Mouse (Mus musculus) heart, embryonic 11.5 days (tissue): ENCODE measurements around the gene Rbm4b. TPM values are rescaled to one million over a fixed set of nuclear protein-coding genes. Genes with fewer than 3 reads are reported as not detected.

ENCODE experiments used
- ATAC-seq: fragments of 200-750 bp; cut with Nextera tagmentation; replicated peaks from 2 replicates; pipeline ENCODE4 v1.8.0; 2017; ENCODE audit warnings: moderate library complexity; ENCODE audit not compliant: insufficient number of reproducible peaks, low FRiP score, low TSS enrichment
- H3K27ac ChIP-seq: fragments of 300-500 bp; sonication (generic); 2 replicates; pipeline ENCODE4 v1.5.1; 2014; ENCODE audit warnings: mild to moderate bottlenecking, low read depth, low read length
- H3K27me3 ChIP-seq: fragments of 300-500 bp; sonication (generic); 2 replicates; pipeline ENCODE4 v1.6.1; 2014; ENCODE audit warnings: mild to moderate bottlenecking, low read length, mixed read lengths; ENCODE audit not compliant: control insufficient read depth, insufficient read depth
- H3K36me3 ChIP-seq: fragments of 300-500 bp; sonication (generic); 2 replicates; pipeline ENCODE4 v1.6.1; 2014; ENCODE audit warnings: mild to moderate bottlenecking, low read length, moderate library complexity, mixed read lengths; ENCODE audit not compliant: control insufficient read depth, insufficient read depth
- H3K4me1 ChIP-seq: fragments of 300-500 bp; sonication (generic); 2 replicates; pipeline ENCODE4 v1.6.1; 2014; ENCODE audit warnings: low read length; ENCODE audit not compliant: control insufficient read depth, insufficient read depth
- H3K4me2 ChIP-seq: fragments of 300-500 bp; sonication (generic); 2 replicates; pipeline ENCODE4 v1.6.1; 2014; ENCODE audit warnings: mild to moderate bottlenecking, moderate library complexity
- H3K4me3 ChIP-seq: fragments of 300-500 bp; sonication (generic); 2 replicates; pipeline ENCODE4 v1.5.1; 2014; ENCODE audit warnings: low read depth, low read length
- H3K9ac ChIP-seq: fragments of 300-500 bp; sonication (generic); 2 replicates; pipeline ENCODE4 v1.6.1; 2014; ENCODE audit warnings: mild to moderate bottlenecking, low read depth, low read length, moderate library complexity
- H3K9me3 ChIP-seq: fragments of 300-500 bp; sonication (generic); replicated peaks from 2 replicates; pipeline ENCODE4 v1.6.1; 2016; ENCODE audit warnings: low read length; ENCODE audit not compliant: control insufficient read depth
- WGBS: fragments of 180-500 bp; shearing (Covaris S2); extraction: QIAGEN DNeasy Blood & Tissue Kit; methylation state at CpG from one replicate; pipeline ENCODE4 v1.1.7; 2014; ENCODE audit not compliant: insufficient replicate concordance; 5-methylcytosine and 5-hydroxymethylcytosine counted together
- polyA plus RNA-seq: library from polyadenylated mRNA; unstranded; fragments of >200 nt; fragmentation: Nextera tagmentation; extraction: Ambion mirVana; gene quantifications from 2 replicates; pipeline ENCODE4 v1.2.1, GENCODE M21; 2014

The Rbm4b gene
- polyA plus RNA-seq, 1 experiment from 2014 or later: 43.4 TPM

DNA sequence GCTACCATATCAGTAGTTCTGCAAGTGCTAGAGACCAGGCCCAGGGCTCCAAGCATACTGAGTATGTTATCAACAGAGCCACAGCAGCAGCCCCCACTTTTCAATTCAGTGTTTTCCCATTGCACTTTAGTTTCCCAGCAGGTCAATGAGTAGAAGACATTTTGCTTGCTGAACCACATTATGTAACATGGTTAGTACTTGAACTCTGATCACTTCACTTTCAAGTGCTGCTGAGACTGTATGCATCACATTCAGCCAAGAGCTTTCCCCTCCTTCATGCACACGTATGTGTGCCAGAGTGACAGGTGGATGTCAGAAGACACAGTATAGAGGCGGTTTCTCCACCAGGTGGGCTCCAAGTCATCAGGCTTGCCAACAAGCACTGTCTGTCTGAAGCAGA, 26.6 kb downstream of the Rbm4b start:
- 89% methylated on average over 2 of the region's 2 CpGs for WGBS
- H3K9ac ChIP-seq: no peak overlapping the region
- no peaks in the 10 kb centered on the region for H3K9me3 ChIP-seq
- no peak overlapping the region for H3K4me2 ChIP-seq
- H3K4me1 ChIP-seq: peaks cover 6% of the 10 kb centered on the region; the same call in 1 of the 2 replicates
- no peaks in the 10 kb centered on the region for H3K27me3 ChIP-seq
- H3K4me3 ChIP-seq: no peak overlapping the region
- ATAC-seq: no peak
- peaks cover 23% of the 10 kb centered on the region for H3K36me3 ChIP-seq
- H3K27ac ChIP-seq: no peak overlapping the region

DNA sequence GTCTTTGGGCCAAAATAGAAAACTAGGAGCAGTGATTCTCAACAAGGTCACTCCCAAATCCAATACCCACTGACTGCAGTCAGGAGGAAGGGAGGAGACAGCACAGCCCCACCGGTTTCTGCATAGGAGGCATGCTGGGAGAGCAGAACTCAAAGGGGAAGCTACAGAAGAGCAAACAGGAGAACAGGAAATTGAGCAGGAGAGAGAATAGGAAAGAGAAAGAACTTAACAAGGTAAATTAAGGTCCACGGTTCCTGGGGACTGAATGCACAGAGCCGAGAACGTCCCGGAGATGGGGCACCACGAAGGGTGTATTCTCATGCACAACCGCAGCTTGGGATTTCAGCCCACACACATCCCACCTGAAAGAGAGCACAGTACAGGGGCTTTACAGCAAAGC, 28.9 kb downstream of the Rbm4b start:
- Histone ChIP-seq H3K9ac (no peak overlapping the region), H3K9me3 (no peaks in the 10 kb centered on the region), H3K4me2 (no peak overlapping the region), H3K27me3 (no peaks in the 10 kb centered on the region), H3K4me1 (peaks cover 6% of the 10 kb centered on the region; the same call in 1 of the 2 replicates), H3K27ac (0 out of 2 replicates have a peak overlapping the region, but pooled peaks have one; percentile 29), H3K4me3 (no peak overlapping the region), H3K36me3 (peaks cover 27% of the 10 kb centered on the region)
- no peak for ATAC-seq
- 91% methylated on average over 7 of the region's 7 CpGs for WGBS

DNA sequence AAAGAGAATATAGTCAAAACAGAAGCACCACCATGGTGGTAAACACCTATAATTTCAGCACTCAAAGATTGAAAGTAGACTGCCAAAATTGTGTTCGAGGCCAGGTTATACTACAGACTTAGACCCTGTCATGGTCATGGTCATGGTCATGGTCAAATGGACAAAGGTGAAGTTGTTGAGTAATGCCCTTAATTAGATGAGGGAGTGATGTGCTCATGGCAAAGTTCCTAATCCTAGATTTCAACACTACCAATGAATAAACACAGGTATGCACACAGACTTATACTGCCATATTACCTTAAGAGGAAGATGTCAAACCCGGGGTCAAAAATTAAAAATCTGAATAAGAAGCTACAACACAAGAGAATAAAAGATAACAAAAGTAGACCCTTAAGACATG, 30.0 kb downstream of the Rbm4b start:
- no peak overlapping the region for H3K9ac ChIP-seq
- H3K4me3 ChIP-seq: no peak overlapping the region
- H3K27ac ChIP-seq: no peak overlapping the region
- H3K9me3 ChIP-seq: no peaks in the 10 kb centered on the region
- H3K4me1 ChIP-seq: peaks cover 6% of the 10 kb centered on the region; the same call in 1 of the 2 replicates
- ATAC-seq: no peak
- H3K36me3 ChIP-seq: peaks cover 35% of the 10 kb centered on the region
- no peak overlapping the region for H3K4me2 ChIP-seq
- no peaks in the 10 kb centered on the region for H3K27me3 ChIP-seq
- 93% methylated on average over 2 of the region's 2 CpGs for WGBS

DNA sequence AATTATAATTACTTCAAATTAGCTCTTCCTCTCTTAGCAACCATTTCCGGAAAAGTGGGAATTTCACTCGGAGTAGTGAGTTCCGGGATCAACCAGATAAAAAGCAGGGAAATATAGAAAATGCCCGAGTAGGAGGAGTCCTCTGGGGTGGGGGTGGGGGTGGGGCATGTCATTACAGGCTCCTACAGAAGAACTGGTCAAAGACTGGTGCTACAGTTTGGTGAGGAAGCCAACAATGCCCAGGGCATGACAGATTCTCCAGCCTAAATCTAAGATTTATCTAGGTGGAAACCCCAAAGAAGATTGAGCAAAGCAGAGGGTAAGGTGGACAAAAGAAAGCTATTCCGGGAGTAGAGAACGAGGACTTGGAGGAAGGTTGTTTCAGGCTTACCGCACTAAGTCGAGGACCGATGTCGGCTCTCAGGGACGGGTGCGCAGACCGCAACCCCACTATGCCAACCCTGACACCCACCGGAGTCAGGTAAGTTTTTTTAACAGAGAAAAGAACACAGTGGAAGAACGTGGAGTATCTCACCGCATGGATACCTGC, 37.1 kb downstream of the Rbm4b start:
- Histone ChIP-seq H3K9ac (peak overlapping the region; percentile 85), H3K4me2 (peak overlapping the region; percentile 84), H3K4me1 (peaks cover 8% of the 10 kb centered on the region; the same call in 1 of the 2 replicates), H3K4me3 (peak overlapping the region; percentile 82), H3K36me3 (peaks cover 11% of the 10 kb centered on the region), H3K27me3 (no peaks in the 10 kb centered on the region), H3K9me3 (no peaks in the 10 kb centered on the region), H3K27ac (peak overlapping the region; percentile 84)
- 1% methylated on average over 16 of the region's 16 CpGs for WGBS
- ATAC-seq: peak; percentile 63; the same call in 1 of the 2 replicates

DNA sequence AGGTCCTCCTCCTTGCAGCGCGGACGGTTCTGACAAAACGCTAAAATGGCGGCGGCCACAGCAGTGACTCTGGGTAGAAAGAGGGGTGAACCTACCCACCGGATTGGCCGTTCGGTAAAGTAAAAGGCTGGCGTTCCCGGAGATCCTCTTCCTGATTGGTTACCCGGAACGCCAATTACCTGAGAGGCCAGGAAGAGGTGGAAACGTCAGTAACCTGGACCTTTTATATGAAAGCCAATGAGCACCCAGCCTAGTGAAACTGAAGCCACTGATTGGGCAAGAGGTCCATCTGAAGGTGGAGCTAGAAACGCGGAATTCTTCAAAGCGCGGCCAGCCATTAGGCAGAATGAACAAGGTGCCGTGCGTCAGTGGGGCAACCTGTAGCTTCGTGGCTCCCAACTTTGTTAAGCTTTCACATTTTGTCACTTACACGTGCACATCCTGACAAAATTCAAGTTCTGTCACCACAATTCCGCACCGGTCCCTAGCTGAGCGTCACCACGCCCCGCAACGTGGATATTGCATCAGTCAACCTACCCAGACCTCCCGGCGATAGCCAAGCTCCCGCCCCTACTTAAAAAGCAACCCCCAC, 37.6 kb downstream of the Rbm4b start, which contains the start of gene Rbm4:
TSS of gene Rbm4 (minus strand) at position 71 of the 592 bp plus-strand sequence.
- peak within 1 kb of the TSS; percentile 84 for H3K27ac ChIP-seq
- ATAC-seq: peak; percentile 96

DNA sequence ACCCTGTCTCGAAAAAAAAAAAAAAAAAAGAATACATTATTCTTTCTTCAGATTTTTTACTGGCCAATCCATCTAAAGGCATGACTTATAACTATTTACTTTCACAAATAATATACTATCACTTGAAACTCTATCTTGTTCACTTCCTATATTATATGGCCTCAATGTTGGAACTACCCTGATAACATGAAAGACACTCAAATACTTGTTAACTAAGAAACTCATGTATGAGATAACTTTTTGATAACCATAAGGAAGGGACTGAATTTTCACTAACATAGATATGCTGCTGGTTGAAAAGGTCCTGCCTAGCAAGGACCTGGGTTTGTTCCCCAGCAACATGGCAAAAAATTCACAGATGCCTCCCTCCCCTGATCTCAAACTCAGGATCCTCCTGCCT, 39.6 kb downstream of the Rbm4b start:
- Histone ChIP-seq H3K4me3 (no peak overlapping the region), H3K4me2 (no peak overlapping the region), H3K27me3 (no peaks in the 10 kb centered on the region), H3K9me3 (no peaks in the 10 kb centered on the region), H3K4me1 (peaks cover 8% of the 10 kb centered on the region; the same call in 1 of the 2 replicates), H3K27ac (no peak overlapping the region), H3K9ac (no peak overlapping the region), H3K36me3 (peaks cover 16% of the 10 kb centered on the region)
- 64% methylated on average over 1 of the region's 1 CpGs for WGBS
- no peak for ATAC-seq

More for the DNA sequence above, 37.6 kb downstream of the Rbm4b start, which contains the start of gene Rbm4:
- under 1% methylated on average over 31 of the region's 31 CpGs for WGBS
- no peaks in the 10 kb centered on the region for H3K27me3 ChIP-seq
- peak within 1 kb of the TSS; percentile 84 for H3K4me2 ChIP-seq
- peaks cover 8% of the 10 kb centered on the region; the same call in 1 of the 2 replicates for H3K4me1 ChIP-seq
- H3K4me3 ChIP-seq: peak within 1 kb of the TSS; percentile 82
- peaks cover 11% of the 10 kb centered on the region for H3K36me3 ChIP-seq
- no peaks in the 10 kb centered on the region for H3K9me3 ChIP-seq
- peak within 1 kb of the TSS; percentile 85 for H3K9ac ChIP-seq

DNA sequence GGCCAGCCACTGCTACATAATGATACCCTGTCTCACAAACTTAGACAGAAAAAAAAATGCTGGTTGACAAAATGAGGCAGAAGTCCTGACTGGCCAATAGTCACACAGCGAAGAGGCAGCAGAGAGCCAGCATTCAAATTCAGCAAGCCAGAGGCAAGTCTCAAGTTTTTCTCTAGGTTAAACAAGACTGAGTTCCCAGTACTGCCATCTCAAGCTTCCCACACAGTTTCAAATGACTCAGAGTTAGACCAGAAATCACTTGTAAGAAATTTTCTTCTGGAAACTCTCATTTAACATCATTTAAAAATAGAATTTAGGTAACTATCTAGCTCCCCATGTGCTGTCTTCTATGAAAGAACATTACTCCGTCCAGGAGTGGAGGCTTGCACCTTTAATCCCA, 41.5 kb downstream of the Rbm4b start:
- H3K9ac ChIP-seq: no peak overlapping the region
- 0 out of 2 replicates have a peak, but pooled peaks cover under 1% of the 10 kb centered on the region for H3K4me1 ChIP-seq
- no peaks in the 10 kb centered on the region for H3K27me3 ChIP-seq
- peaks cover 25% of the 10 kb centered on the region for H3K36me3 ChIP-seq
- no peak overlapping the region for H3K4me2 ChIP-seq
- H3K27ac ChIP-seq: no peak overlapping the region
- ATAC-seq: no peak
- no peak overlapping the region for H3K4me3 ChIP-seq
- WGBS: 88% methylated on average over 2 of the region's 2 CpGs
- H3K9me3 ChIP-seq: no peaks in the 10 kb centered on the region

DNA sequence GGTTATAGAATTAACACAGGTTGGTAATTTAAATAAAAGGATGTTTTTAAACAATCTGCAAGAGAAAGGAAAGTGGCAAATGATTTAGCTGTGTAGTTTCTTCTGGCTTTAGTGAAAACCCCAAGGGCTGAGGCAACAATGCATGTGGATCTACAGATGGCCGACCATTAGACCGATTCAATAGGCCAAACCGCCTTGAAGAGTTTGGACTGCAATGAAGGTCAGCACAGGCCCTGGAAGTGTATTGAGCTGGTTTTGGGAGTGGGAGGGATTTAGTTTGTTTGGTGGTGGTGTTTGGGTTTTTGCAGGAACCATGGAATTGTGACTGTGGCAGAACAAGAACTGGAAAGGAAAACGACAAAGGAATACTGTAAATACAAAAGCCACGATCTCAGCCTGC, 42.8 kb downstream of the Rbm4b start:
- Histone ChIP-seq H3K4me3 (no peak overlapping the region), H3K4me2 (no peak overlapping the region), H3K27ac (no peak overlapping the region), H3K9ac (no peak overlapping the region), H3K27me3 (no peaks in the 10 kb centered on the region), H3K36me3 (peaks cover 33% of the 10 kb centered on the region), H3K4me1 (0 out of 2 replicates have a peak, but pooled peaks cover 2% of the 10 kb centered on the region), H3K9me3 (no peaks in the 10 kb centered on the region)
- 91% methylated on average over 5 of the region's 5 CpGs for WGBS
- no peak for ATAC-seq
